Mouse (Mus musculus) G1E-ER4 (cell line): Measurements from ENCODE around the gene Fetub. TPM values are rescaled to one million over a fixed set of nuclear protein-coding genes. Genes with fewer than 3 reads are reported as not detected.

ENCODE experiments used
- GATA1 ChIP-seq: IDR thresholded peaks from one replicate; pipeline ENCODE4 v1.8.0; 2012; ENCODE audit warnings: low read length, inconsistent platforms
- polyA plus RNA-seq: library from polyadenylated mRNA; stranded (reverse); fragments of >175 nt; gene quantifications from 2 replicates; pipeline ENCODE4 v1.2.3, GENCODE M21; 2012

The Fetub gene
- polyA plus RNA-seq, 1 experiment, result 4.9 TPM

- TF ChIP-seq GATA1, result no peak
These were observed 26.4 kb upstream of the Fetub start for GRCm38 (mm10) chr16:22891733-22892154.

DNA sequence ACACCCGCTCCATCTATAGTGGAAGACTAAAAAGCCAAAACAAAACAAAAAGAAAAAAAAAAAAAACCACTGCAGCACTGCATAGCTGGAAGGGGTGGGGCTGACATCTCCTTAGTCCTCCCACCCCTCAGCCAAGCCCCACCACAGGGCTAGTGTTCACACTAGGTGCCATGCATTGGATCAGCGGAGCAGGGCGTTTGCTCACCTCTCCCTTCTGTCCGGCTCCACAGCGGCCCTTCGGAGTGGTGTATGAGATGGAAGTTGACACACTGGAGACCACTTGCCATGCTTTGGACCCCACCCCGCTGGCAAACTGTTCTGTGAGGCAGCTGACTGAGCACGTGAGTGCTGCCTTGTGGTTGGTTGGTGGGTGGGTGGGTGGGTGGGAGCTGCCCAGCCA lies 24.0 kb upstream of the Fetub start:
- TF ChIP-seq GATA1, result no peak

GRCm38 (mm10) chr16:22896618-22897017 lies 21.5 kb upstream of the Fetub start:
- no peak for TF ChIP-seq GATA1

GRCm38 (mm10) chr16:22899346-22899745 lies 18.8 kb upstream of the Fetub start:
- no peak for TF ChIP-seq GATA1

- no peak for TF ChIP-seq GATA1
These were observed 18.1 kb upstream of the Fetub start for GRCm38 (mm10) chr16:22899866-22900570.

DNA sequence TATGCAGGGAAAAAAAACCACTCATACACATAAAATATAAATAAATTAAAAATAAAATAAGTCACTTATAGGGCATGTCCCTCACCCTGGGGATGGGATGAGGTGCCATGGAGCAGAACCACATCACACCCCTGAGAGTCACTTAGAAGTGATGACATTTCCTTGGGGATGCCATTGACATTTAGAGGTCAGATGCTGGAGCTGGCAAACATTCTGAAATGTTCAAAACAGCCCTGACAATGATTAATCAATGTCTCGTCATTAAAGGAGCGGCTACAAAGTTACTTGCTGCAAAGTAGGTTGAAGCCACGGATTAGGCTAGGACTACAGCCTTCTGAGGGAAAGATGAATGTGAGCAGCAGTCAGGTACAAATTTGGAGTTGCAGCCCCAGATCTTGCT lies 16.8 kb upstream of the Fetub start:
- TF ChIP-seq GATA1, result no peak

DNA sequence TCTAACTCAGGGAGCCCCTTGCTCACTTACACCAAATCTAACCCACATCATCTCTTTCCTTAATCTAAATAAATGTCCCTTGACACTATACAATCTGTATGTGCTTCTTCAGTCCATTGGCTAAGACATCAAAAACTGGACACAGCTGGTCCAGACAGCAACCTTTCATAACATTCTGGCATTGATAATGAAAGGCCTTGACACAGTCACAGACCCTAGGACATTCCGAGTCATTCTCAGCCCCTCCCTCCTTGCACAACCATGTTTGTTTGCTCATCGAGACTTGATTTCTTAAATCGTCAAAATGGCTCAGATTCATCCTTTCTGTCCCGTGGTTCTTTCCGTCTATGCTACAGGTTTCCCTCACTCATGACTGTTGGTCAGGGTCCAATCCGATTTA lies 8.8 kb upstream of the Fetub start:
- no peak for TF ChIP-seq GATA1

DNA sequence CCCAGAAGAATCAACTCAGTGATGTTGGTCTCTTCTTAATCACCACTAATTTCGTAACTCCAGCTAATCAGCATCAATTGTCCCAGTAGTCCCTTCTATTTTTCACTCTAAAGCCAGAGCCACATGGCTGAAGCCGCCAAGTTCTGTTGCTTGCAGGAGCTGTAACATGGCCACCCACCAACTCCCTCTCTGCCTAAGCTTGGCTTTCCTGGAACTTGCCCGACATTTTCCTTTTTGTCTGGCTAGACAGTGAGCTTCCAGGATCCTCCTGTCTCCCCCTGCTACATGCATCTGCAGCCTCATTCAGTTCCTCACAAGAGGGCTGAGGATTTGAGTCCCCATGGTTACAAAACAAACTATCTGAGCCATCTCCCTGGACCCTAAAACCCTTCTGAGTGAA lies 6.1 kb upstream of the Fetub start:
- no peak for TF ChIP-seq GATA1

- TF ChIP-seq GATA1, result no peak
These were observed 5.2 kb upstream of the Fetub start for GRCm38 (mm10) chr16:22912886-22913285.

GRCm38 (mm10) chr16:22914276-22914675 lies 3.9 kb upstream of the Fetub start:
- TF ChIP-seq GATA1, result no peak

- TF ChIP-seq GATA1, result no peak
These were observed 654 bp downstream of the Fetub start for GRCm38 (mm10) chr16:22918664-22919312.

DNA sequence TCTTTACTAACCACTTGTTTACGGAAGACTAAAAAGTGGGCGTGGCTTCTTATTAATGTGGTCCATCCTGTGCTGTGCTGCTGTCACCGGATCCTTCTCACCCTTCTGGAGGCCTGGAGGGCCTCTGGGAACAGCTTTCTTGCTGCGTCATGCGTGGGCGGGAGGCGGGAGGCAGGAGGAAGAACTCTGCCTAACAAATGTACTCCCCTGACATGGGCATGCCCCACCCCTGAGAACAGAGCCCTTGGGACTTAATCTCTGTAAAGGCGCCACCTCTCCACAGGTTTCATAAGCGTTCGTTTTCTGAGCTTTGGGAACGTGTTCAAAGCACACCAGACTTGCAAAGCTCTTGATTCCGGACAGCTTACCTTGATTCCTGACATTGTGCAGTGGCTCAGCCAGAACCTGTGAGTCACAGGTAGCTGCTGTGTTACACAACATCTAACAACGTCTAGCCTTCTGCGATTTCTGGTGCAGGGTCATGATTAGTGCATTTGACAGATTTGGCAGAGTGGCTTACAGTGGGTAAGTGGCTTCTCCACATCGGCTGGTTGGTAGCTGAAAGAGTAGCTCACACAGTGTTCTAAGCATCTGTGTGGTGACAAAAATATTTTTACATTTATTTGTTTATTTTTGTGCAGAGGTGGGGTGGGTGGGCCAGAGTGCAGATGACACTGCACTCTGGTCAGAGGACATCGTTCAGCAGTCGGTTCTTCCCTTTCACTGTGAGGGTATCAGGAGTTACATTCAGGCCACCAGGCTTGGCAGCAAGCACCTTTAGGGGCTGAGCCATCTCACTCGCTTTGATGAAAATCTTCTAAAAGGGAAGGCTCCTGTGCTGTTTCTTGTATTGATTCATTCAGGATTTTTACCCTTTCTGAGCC lies 2.1 kb downstream of the Fetub start:
- no peak for TF ChIP-seq GATA1

- TF ChIP-seq GATA1, result no peak
These were observed 3.6 kb downstream of the Fetub start for GRCm38 (mm10) chr16:22921761-22922160.

GRCm38 (mm10) chr16:22922433-22922832 lies 4.3 kb downstream of the Fetub start:
- no peak for TF ChIP-seq GATA1

DNA sequence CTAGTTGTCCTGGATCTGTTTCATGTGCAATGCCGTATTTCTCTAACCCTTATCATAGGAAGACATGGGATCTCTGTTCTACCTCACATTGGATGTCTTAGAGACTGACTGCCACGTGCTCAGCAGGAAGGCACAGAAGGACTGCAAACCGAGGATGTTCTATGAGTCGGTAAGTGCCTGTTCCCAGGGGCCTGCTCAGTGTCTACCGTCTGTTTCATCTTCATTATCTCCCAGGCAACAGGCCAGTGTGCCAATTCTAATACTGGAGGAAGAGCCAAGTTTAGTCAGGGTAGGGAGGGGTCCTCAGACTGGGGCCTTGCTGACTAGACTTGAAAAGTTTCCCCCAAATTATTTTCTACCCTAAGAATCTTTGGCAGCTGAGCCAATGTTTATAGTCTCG lies 11.4 kb downstream of the Fetub start:
- no peak for TF ChIP-seq GATA1
